Mouse (Mus musculus) NIH3T3 (cell line): Measurements from ENCODE around the gene Ubap1l.

Source experiments
- DNase-seq: peaks from one replicate; pipeline ENCODE4 v3.0.0-alpha.2; 2012; ENCODE audit warnings: low read depth

Gene Ubap1l

GRCm38 (mm10) chr9:65411326-65411725 is 50.5 kb downstream of the Ubap1l start:
- DNase-seq = no peak

- no peak for DNase-seq
Observed at GRCm38 (mm10) chr9:65417738-65418137, 56.9 kb downstream of the Ubap1l start.

- DNase-seq = no peak
Observed at GRCm38 (mm10) chr9:65419633-65420032, 58.8 kb downstream of the Ubap1l start.

GRCm38 (mm10) chr9:65422760-65423501 is 62.1 kb downstream of the Ubap1l start, which contains the start of gene Slc51b:
Gene Slc51b, minus strand, starts transcription at chr9:65422955.
- DNase-seq = no peak

- DNase-seq = no peak
Observed at GRCm38 (mm10) chr9:65424393-65424792, 63.6 kb downstream of the Ubap1l start.

GRCm38 (mm10) chr9:65427511-65427910 is 66.7 kb downstream of the Ubap1l start:
- no peak for DNase-seq

- no peak for DNase-seq
Observed at GRCm38 (mm10) chr9:65428003-65428402, 67.2 kb downstream of the Ubap1l start.
